Mouse (Mus musculus): ENCODE measurements around the gene Arhgap19.

The Arhgap19 gene

DNA sequence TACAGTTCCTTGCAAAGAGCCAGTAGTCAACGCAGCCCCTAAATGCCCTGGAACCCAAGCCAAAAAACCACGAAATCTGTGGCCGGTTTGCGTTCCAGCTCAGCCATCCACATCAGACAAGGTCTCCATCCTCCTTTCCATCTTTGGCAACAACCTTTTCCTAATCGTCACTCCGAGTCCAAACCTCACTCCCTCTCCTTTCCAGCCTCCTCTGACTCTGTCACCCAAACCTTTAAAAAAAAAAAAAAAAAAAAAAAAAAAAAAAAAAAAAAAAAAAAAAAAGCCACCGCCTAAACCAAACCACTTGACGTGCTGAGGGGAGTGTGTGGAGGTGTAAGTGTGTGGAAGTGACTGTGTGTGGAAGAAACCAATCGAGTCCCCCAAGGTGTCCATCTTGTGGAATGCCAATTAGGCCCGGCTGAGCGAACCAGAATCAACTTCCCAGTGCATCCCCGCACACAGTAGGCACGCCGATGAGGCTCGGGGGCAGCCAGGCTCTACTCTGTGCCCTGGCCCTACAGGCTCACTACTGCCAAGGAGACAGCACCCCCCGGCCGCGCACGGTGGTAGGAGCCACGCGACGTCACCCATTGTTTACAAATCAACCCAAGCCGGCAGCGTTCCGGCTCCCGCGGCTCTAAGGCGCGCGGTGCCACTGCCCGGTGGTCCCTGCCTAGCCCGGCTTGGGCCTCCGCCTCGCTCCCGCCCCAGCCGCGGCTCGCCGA is 27.7 kb upstream of the Arhgap19 start, which contains the start of gene Frat1:
Gene Frat1 (plus strand): TSS at position 590 of the 725 bp plus-strand sequence.
- no peaks in the 10 kb centered on the region for H3K36me3 ChIP-seq (ENCODE audit: insufficient read depth, low read length)
- H3K9me3 ChIP-seq (ENCODE audit: low read length): no peaks in the 10 kb centered on the region
- peaks cover 31% of the 10 kb centered on the region for H3K4me1 ChIP-seq (replicated peaks; ENCODE audit: low read depth, low read length)
- TF ChIP-seq NANOG (IDR thresholded peaks at IDR 0.05; ENCODE audit: borderline replicate concordance, low read length): no peak
- TF ChIP-seq POU5F1 (IDR thresholded peaks at IDR 0.05; ENCODE audit: borderline replicate concordance, low read length): no peak
- TF ChIP-seq CTCF (conservative IDR thresholded peaks at IDR 0.05; ENCODE audit: low read length): no peak
- H3K27me3 ChIP-seq (ENCODE audit: insufficient read depth, low read length): peaks cover 37% of the 10 kb centered on the region
- H3K4me3 ChIP-seq (replicated peaks; ENCODE audit: low read length): peak within 1 kb of the TSS; percentile 89

DNA sequence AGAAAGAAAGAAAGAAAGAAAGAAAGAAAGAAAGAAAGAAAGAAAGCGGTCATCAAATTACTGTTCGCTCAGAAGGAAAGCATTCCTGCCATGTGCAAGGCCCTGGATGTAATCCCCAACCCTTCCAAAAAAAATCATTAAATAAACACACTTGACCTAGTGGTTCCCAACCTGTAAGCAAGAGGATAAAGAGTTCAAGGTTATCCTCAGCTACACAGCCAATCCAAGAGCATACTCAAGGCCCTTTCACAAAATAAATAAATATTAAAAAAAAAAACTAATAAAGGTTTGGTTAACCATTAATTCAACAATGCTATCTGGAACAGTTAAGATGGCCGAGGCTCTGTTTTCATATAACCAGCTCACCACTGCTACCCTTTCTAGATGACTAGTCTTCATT is 27.1 kb upstream of the Arhgap19 start:
- H3K36me3 ChIP-seq (ENCODE audit: insufficient read depth, low read length): no peaks in the 10 kb centered on the region
- TF ChIP-seq CTCF (conservative IDR thresholded peaks at IDR 0.05; ENCODE audit: low read length) (no peak), POU5F1 (IDR thresholded peaks at IDR 0.05; ENCODE audit: borderline replicate concordance, low read length) (no peak), NANOG (IDR thresholded peaks at IDR 0.05; ENCODE audit: borderline replicate concordance, low read length) (no peak)

DNA sequence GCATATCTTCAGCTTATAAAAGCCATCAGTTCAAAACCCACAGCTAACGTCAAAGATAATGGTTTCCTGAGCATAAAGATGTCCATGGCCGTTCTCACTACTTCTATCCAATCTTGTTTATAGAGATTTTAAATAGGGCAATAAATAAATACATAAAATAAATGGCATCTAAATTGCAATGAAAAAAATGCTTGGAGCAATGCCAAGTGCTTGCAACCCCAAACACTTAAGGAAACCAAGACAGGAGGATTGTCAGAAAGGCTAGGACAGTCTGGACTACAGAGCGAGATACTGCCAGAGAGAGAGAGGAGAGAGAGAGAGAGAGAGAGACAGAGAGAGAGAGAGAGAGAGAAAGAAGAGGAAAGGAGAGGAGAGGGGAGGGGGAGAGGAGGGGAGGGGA is 24.7 kb upstream of the Arhgap19 start:
- Histone ChIP-seq H3K4me1 (replicated peaks; ENCODE audit: low read depth, low read length) (peaks cover 14% of the 10 kb centered on the region), H3K9me3 (ENCODE audit: low read length) (no peaks in the 10 kb centered on the region), H3K4me3 (replicated peaks; ENCODE audit: low read length) (no peak overlapping the region), H3K27me3 (ENCODE audit: insufficient read depth, low read length) (peaks cover 21% of the 10 kb centered on the region), H3K36me3 (ENCODE audit: insufficient read depth, low read length) (no peaks in the 10 kb centered on the region)
- TF ChIP-seq POU5F1 (IDR thresholded peaks at IDR 0.05; ENCODE audit: borderline replicate concordance, low read length) (no peak), NANOG (IDR thresholded peaks at IDR 0.05; ENCODE audit: borderline replicate concordance, low read length) (no peak), CTCF (conservative IDR thresholded peaks at IDR 0.05; ENCODE audit: low read length) (no peak)

More for the DNA sequence above, 27.1 kb upstream of the Arhgap19 start:
- peaks cover 33% of the 10 kb centered on the region for H3K27me3 ChIP-seq (ENCODE audit: insufficient read depth, low read length)
- no peaks in the 10 kb centered on the region for H3K9me3 ChIP-seq (ENCODE audit: low read length)
- H3K4me1 ChIP-seq (replicated peaks; ENCODE audit: low read depth, low read length): peaks cover 31% of the 10 kb centered on the region
- peak overlapping the region; percentile 89 for H3K4me3 ChIP-seq (replicated peaks; ENCODE audit: low read length)

DNA sequence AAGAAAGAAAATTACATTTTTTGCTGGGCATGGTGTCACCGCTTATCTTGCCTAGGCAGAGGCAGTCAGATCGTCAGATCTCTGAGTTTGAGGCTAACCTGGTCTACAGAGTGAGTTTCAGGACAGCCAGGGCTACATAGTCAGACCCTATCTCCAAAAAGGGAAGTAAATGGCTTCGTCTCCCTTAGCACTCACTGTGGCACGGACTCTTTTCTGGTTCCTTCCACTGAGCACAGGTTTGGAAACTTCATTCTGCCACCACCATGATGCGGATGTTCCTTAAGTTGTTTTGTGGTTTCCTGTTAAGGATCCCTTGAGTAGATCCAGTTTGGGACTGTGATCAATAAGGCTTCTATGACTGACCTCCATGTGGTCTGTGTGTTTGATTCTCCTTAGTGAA is 23.1 kb upstream of the Arhgap19 start:
- TF ChIP-seq POU5F1 (IDR thresholded peaks at IDR 0.05; ENCODE audit: borderline replicate concordance, low read length) (no peak), NANOG (IDR thresholded peaks at IDR 0.05; ENCODE audit: borderline replicate concordance, low read length) (no peak), CTCF (conservative IDR thresholded peaks at IDR 0.05; ENCODE audit: low read length) (no peak)
- Histone ChIP-seq H3K4me3 (replicated peaks; ENCODE audit: low read length) (no peak overlapping the region), H3K4me1 (replicated peaks; ENCODE audit: low read depth, low read length) (peaks cover 16% of the 10 kb centered on the region), H3K27me3 (ENCODE audit: insufficient read depth, low read length) (peaks cover 15% of the 10 kb centered on the region), H3K9me3 (ENCODE audit: low read length) (no peaks in the 10 kb centered on the region), H3K36me3 (ENCODE audit: insufficient read depth, low read length) (no peaks in the 10 kb centered on the region)

DNA sequence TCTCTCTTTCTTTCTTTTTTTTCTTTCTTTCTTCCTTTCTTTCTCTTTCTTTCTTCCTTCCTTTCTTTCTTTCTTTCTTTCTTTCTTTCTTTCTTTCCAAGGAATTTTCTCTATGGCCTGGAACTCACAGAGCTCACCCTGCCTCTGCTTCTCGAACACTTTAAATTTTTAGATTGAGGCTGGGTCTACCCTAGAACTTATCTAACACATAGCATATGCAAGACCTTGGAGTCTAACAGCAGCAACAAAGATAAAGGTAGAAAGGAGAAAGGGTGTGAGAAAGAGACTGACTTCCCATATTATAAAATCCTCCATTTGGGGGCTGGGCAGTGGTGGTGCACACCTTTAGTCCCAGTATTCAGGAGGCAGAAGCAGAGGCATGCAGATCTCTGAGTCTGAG is 20.7 kb upstream of the Arhgap19 start:
- TF ChIP-seq POU5F1 (IDR thresholded peaks at IDR 0.05; ENCODE audit: borderline replicate concordance, low read length): no peak
- no peak for TF ChIP-seq CTCF (conservative IDR thresholded peaks at IDR 0.05; ENCODE audit: low read length)
- no peak for TF ChIP-seq NANOG (IDR thresholded peaks at IDR 0.05; ENCODE audit: borderline replicate concordance, low read length)

DNA sequence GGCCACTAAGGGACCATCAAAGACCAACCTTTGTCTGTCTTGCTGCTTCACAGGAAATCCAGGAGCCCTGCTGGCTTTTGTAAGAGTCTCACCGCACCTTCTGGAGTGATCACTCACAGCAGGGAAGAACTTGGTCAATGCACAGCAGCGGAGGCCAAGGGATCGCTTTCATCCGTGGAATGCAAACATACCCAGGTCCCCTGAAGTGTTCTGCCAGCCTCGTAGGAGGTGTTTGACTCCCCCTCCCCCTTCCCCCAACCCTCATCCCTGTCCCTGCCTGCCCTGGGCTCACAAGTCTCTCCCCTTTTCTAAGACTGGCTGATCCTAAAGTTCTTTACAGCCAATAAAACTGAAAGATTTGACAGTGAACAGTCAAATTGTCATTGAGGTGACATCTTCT is 19.6 kb upstream of the Arhgap19 start:
- no peaks in the 10 kb centered on the region for H3K36me3 ChIP-seq (ENCODE audit: insufficient read depth, low read length)
- no peak for TF ChIP-seq CTCF (conservative IDR thresholded peaks at IDR 0.05; ENCODE audit: low read length)
- TF ChIP-seq POU5F1 (IDR thresholded peaks at IDR 0.05; ENCODE audit: borderline replicate concordance, low read length): no peak
- peak; percentile 25; the same call in 1 of the 2 replicates for TF ChIP-seq NANOG (IDR thresholded peaks at IDR 0.05; ENCODE audit: borderline replicate concordance, low read length)
- peaks cover 15% of the 10 kb centered on the region for H3K27me3 ChIP-seq (ENCODE audit: insufficient read depth, low read length)
- no peaks in the 10 kb centered on the region for H3K9me3 ChIP-seq (ENCODE audit: low read length)
- H3K4me3 ChIP-seq (replicated peaks; ENCODE audit: low read length): no peak overlapping the region
- peaks cover 28% of the 10 kb centered on the region for H3K4me1 ChIP-seq (replicated peaks; ENCODE audit: low read depth, low read length)

More for the DNA sequence above, 20.7 kb upstream of the Arhgap19 start:
- Histone ChIP-seq H3K4me3 (replicated peaks; ENCODE audit: low read length) (no peak overlapping the region), H3K36me3 (ENCODE audit: insufficient read depth, low read length) (no peaks in the 10 kb centered on the region), H3K9me3 (ENCODE audit: low read length) (no peaks in the 10 kb centered on the region), H3K4me1 (replicated peaks; ENCODE audit: low read depth, low read length) (peaks cover 17% of the 10 kb centered on the region), H3K27me3 (ENCODE audit: insufficient read depth, low read length) (peaks cover 15% of the 10 kb centered on the region)

DNA sequence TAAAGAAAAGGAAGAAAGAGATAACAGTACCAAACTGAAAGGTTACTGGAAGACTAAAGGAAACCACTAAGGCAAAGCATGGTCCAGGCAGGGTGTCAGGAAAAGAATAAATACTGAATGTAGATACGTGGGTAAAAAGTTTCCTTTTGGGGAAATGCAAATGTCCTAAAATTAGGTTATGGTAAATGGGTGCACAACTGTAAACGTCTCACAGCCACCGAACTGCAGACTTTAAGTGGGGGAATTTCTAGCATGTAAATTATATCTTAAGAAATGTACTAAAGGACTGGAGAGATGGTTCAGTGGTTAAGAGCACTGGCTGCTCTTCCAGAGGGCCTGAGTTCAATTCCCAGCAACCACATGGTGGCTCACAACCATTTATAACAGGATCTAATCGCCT is 16.9 kb upstream of the Arhgap19 start:
- Histone ChIP-seq H3K4me1 (replicated peaks; ENCODE audit: low read depth, low read length) (peaks cover 31% of the 10 kb centered on the region), H3K9me3 (ENCODE audit: low read length) (peaks cover 3% of the 10 kb centered on the region; the same call in 1 of the 2 replicates), H3K27me3 (ENCODE audit: insufficient read depth, low read length) (peaks cover 26% of the 10 kb centered on the region), H3K36me3 (ENCODE audit: insufficient read depth, low read length) (no peaks in the 10 kb centered on the region), H3K4me3 (replicated peaks; ENCODE audit: low read length) (no peak overlapping the region)
- TF ChIP-seq CTCF (conservative IDR thresholded peaks at IDR 0.05; ENCODE audit: low read length) (no peak), NANOG (IDR thresholded peaks at IDR 0.05; ENCODE audit: borderline replicate concordance, low read length) (no peak), POU5F1 (IDR thresholded peaks at IDR 0.05; ENCODE audit: borderline replicate concordance, low read length) (no peak)

DNA sequence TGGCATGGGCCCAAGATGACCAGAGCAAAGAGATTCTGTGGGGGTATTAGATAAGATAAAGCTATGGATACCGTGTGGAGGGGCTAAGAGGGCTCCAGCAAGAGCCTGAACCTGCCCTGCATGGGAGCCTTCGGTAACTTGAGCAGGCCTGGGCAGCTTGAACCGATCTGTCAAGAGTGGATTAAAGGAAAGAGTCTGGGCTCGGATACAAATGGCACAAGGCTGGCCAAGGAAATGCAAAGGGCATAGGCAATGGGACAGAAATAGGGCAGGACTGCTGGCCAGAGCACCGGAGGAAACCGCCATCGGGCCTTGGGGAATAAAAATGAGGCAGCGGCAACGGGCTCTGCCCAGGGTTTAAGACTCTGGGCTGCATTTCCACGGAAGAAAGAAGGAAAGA is 15.5 kb upstream of the Arhgap19 start:
- Histone ChIP-seq H3K9me3 (ENCODE audit: low read length) (peaks cover 4% of the 10 kb centered on the region; the same call in 1 of the 2 replicates), H3K27me3 (ENCODE audit: insufficient read depth, low read length) (peaks cover 21% of the 10 kb centered on the region), H3K4me1 (replicated peaks; ENCODE audit: low read depth, low read length) (peaks cover 31% of the 10 kb centered on the region), H3K4me3 (replicated peaks; ENCODE audit: low read length) (0 out of 2 replicates have a peak overlapping the region, but pooled peaks have one; percentile 32), H3K36me3 (ENCODE audit: insufficient read depth, low read length) (no peaks in the 10 kb centered on the region)
- TF ChIP-seq POU5F1 (IDR thresholded peaks at IDR 0.05; ENCODE audit: borderline replicate concordance, low read length): no peak
- TF ChIP-seq CTCF (conservative IDR thresholded peaks at IDR 0.05; ENCODE audit: low read length): no peak
- no peak for TF ChIP-seq NANOG (IDR thresholded peaks at IDR 0.05; ENCODE audit: borderline replicate concordance, low read length)
